Mouse (Mus musculus) right cerebral cortex, adult 2 months (tissue): Measurements from ENCODE around the gene Sntn.

Experiments
- DNase-seq, 2 experiments: peaks; one replicate each; pipeline ENCODE4 v3.0.0; 2021 to 2022; ENCODE audit warnings: low spot score in 2 of 2

Sntn gene

DNA sequence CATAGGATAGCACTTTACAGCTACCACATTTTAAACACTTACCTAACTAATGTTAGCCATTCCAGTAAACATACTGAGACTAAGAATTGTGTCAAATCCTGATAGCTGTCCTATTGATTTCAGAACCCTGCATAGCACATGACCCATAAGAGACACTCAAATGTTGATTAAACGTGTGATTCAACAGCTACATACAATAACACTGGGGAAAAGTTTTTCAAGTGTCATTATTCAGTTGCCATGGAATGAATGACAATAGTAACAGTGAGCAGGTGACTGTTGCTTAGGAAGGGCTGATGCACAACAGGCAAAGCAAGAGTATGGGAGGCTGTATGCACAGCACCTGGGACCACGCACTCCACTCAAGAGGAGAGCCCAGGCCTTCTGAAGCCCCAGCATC is at the start of gene Sntn:
Sntn (plus strand) TSS at position 301 of the 400 bp plus-strand sequence.
- DNase-seq, result no peak

DNA sequence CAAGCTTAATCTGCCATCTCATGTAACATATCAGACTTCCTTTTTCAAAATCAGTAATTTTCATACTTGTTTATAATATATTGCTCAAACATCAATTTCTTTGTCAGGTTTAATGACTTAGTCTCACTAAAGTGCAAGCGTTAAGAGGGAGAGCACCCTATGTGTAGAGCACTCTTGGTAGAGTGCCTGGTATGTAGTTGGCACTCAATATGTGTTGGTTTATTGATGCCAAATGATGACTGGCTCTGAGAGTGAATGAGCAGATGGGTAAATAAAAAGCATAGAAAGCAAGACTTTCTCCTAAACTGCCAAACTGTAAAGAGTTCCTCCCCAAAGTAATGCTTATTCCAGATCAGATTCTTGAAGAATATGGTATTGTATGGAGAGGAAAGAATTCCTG is 20.8 kb upstream of the Sntn start:
- DNase-seq, result no peak

DNA sequence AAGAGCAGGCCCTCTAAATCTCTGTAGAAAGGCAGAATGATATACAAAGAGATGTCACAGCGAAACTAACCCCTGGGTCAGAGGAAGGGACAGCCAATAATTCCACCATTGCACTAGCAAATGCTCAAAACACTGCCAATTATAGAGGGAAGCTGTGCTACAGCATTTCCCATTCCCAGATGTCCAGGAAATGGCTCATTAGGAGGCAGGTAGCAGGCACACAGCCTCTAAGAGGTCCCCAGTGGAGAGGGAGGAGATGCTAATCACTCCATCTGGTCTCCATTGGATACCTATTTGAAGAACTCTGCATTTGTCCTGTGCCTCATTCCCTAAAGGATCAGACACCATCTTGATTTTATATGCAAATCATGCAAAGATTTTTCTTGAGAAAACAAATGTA is 19.6 kb upstream of the Sntn start:
- no peak for DNase-seq

DNA sequence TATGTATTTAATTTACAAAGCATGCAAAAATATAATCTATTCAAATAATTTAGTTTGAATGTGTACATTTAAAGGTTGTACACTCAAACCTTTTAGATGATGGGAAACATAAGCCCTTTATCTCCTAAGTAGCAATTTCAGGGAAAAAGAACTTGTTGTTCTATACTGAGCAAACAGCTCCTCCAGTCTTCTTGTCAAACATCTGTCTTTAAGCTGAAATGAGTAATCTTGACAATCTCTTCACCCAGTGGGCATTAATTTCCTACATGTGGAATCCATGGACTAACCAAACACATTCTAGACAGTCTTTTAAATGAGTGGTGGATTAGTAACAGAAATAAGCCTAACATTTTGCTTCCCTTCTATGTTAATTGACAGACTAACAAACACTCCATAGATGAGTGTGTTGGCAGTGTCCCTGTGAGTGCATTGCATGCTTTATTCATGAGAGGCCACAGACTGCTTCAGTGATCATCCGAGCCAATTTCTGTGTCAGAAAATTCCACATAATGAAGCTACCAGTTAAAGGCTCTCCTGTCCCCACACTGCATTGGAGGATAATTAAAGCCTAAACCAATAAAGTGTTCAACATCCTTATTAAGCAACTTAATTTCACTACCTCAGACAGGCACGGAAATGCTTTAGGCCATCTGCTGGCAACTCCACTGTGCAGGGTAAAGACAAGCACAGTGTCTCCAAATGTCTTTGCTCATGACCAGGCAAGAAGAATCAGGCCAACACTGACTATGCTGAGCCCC is 19.0 kb upstream of the Sntn start:
- DNase-seq, result no peak

DNA sequence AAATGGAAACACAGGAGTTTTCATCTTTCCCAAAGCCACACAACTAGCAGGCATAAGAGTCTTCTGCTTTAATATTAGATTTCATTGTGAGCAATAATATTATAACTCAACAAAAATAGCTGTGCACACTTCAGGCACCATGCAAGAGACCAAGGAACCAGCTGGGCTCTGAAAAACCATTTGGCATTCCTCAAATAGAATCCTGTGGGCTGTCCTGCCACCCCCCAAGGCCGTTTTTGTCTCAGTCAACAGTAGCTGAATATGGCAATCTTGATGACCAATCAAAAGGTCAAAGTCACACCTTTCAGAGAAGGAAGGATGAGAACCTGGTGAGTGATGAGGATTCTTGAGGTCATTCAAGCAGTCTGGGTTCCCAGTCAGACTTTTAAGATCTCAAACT is 16.0 kb downstream of the Sntn start:
- DNase-seq, result peak; percentile 17 to 20

DNA sequence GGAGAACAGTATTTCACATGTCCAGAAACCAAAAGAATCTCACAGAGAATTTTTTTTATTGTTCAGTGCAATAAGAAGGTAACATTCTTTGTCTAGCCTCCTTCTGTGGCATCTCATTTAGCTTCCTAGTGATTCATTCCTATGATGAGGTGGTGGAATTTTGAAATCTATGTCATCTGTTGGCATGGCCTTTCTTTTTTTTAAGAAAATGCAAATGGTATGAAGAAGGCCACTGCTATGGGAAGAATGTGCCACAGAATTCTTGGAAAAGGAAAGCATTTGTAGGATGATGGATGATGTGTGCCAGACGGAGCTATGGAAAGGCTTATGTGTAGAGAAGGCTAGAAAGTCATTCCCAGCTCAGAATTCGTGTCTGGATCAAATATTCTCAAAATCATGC is 19.8 kb downstream of the Sntn start:
- DNase-seq, result no peak

DNA sequence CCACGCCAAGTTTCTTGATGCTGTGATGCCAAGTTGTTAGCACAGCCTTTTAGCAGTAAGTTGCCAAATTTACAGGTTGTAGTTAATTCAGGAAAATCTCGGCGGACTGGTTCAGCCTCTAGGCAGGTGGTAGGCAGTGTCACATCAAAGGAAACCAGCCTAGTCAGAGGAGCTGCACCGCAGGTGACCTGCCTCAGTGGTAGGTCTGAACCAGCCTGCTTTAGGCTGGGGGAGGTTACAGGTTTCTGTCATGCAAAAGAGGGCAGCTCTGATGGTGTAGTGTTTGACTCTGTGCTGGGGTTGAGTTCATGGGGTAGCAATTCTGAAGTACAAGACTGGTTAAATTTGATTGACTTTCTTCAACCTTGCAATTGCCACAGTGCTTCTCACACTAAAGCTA is 61.6 kb downstream of the Sntn start:
- DNase-seq, result no peak
